Mouse (Mus musculus): ENCODE measurements around the gene Chst10. TPM values are rescaled to one million over a fixed set of nuclear protein-coding genes. Genes with fewer than 3 reads are reported as not detected.

Gene Chst10
- 45.9 and 46.6 TPM in 2 replicates for polyA plus RNA-seq (2015; fragmentation: Nextera tagmentation; extraction: Ambion mirVana)

DNA sequence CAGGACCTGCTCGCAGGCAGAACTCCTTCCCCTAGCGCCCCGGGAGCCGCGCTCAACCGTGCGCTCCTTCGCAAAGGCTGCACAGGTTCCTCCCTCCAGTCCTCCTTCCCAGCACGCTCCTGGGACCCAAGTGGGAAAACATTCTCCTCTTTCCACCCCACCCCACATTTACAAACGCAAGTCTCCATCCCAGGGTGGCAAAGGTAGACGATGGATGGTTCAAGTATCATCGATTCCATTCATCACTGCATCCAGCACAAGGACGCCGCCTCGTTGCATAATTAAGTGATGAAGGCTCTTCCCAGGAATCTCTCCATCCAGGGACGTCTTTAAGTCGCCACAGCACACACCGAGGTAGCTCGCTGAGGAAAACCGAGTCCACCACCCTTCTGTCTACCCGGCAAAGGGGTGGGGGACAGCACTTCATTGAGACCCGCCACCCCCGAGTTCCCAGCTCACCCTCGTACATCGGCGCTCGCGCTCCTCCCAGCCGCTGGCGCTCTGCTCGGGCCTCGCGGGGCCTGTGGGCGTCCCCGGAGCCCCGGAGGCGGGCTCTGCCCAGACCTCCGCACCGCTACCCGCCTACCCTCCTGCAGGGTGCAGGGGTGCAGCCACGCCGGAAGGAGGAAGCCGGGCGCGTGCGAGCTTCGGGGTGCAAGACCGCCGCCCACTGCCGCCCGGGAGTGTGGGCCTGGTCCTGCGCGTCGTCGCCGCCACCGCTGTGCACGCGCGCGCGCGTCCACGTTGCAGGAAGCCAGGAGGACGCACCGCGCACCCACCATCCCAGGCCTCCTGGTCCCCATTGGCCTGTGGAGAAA lies at the start of gene Chst10:
Chst10 (minus strand) TSS at position 731 of the 818 bp plus-strand sequence.
- H3K27me3 ChIP-seq = no peaks in the 10 kb centered on the region
- H3K4me1 ChIP-seq (replicated peaks) = peaks cover 36% of the 10 kb centered on the region
- H3K36me3 ChIP-seq = peaks cover 10% of the 10 kb centered on the region; the same call in 1 of the 2 replicates
- WGBS = under 1% methylated on average over 67 of the region's 67 CpGs
- peak within 1 kb of the TSS; percentile 69 for H3K4me2 ChIP-seq (replicated peaks)
- H3K27ac ChIP-seq = peak within 1 kb of the TSS; percentile 91
- H3K4me3 ChIP-seq (replicated peaks) = peak within 1 kb of the TSS; percentile 75
- peak; percentile 95 for ATAC-seq
- no peaks in the 10 kb centered on the region for H3K9me3 ChIP-seq
- H3K9ac ChIP-seq (replicated peaks) = peak within 1 kb of the TSS; percentile 86

- no peak for ATAC-seq
Measured at GRCm38 (mm10) chr1:38939608-38940007, 41.6 kb upstream of the Chst10 start.

DNA sequence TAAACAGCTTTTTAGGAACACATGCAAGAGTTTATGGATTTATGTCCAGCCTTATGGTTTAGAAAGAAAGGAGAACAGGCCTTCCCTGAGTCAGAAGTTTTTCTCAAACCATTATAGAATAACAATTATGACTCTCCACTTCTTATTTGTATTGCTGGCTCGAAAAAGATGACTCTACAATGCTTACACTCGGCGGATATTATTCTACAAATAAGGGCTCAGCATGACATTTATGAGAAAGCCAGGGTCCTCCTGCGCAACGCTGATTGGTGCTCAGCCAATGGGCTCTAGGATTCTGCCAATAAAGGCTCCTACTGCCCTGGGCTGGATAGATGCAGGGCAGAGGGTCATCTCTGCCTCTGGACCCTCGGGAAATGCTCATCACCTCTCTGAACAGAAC lies 40.9 kb upstream of the Chst10 start, which contains the start of gene Nms:
Nms (plus strand) TSS at position 301 of the 400 bp plus-strand sequence.
- no peaks in the 10 kb centered on the region for H3K27me3 ChIP-seq
- no peaks in the 10 kb centered on the region for H3K36me3 ChIP-seq
- WGBS = 71% methylated on average over 6 of the region's 6 CpGs
- no peak within 1 kb of the TSS for H3K27ac ChIP-seq
- no peaks in the 10 kb centered on the region for H3K4me1 ChIP-seq (replicated peaks)
- no peaks in the 10 kb centered on the region for H3K9me3 ChIP-seq
- H3K4me3 ChIP-seq (replicated peaks) = no peak within 1 kb of the TSS
- H3K4me2 ChIP-seq (replicated peaks) = no peak within 1 kb of the TSS
- ATAC-seq = no peak
- H3K9ac ChIP-seq (replicated peaks) = no peak within 1 kb of the TSS

More at GRCm38 (mm10) chr1:38939608-38940007, 41.6 kb upstream of the Chst10 start:
- no peaks in the 10 kb centered on the region for H3K36me3 ChIP-seq
- H3K27me3 ChIP-seq = no peaks in the 10 kb centered on the region
- no peaks in the 10 kb centered on the region for H3K4me1 ChIP-seq (replicated peaks)
- H3K4me2 ChIP-seq (replicated peaks) = no peak overlapping the region
- H3K9me3 ChIP-seq = no peaks in the 10 kb centered on the region
- no peak overlapping the region for H3K4me3 ChIP-seq (replicated peaks)
- no peak overlapping the region for H3K27ac ChIP-seq
- H3K9ac ChIP-seq (replicated peaks) = no peak overlapping the region
- WGBS = 4% methylated on average over 5 of the region's 5 CpGs

DNA sequence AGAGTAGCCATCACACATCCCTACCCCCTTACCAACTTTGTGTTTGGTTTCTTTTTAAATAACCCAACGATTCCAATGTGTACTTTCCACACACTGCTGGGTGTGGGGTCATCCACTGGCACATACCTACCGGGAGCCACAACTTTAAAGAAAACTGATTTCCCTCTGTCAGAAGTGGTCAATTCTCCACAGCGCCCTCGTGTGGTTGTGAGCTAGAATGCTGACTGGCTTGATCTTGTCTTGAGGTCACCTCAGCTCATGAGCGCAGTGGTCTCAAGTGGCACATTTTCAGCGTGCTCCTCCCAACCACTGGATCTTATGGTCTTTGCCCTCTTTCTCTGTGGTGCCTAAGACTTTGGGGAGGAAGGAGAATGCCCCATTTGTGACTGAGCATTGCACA lies 38.8 kb upstream of the Chst10 start:
- WGBS = 22% methylated on average over 6 of the region's 6 CpGs
- H3K27me3 ChIP-seq = no peaks in the 10 kb centered on the region
- no peak overlapping the region for H3K4me3 ChIP-seq (replicated peaks)
- H3K36me3 ChIP-seq = no peaks in the 10 kb centered on the region
- no peaks in the 10 kb centered on the region for H3K4me1 ChIP-seq (replicated peaks)
- H3K9me3 ChIP-seq = no peaks in the 10 kb centered on the region
- no peak for ATAC-seq
- no peak overlapping the region for H3K4me2 ChIP-seq (replicated peaks)
- H3K27ac ChIP-seq = no peak overlapping the region
- H3K9ac ChIP-seq (replicated peaks) = no peak overlapping the region

DNA sequence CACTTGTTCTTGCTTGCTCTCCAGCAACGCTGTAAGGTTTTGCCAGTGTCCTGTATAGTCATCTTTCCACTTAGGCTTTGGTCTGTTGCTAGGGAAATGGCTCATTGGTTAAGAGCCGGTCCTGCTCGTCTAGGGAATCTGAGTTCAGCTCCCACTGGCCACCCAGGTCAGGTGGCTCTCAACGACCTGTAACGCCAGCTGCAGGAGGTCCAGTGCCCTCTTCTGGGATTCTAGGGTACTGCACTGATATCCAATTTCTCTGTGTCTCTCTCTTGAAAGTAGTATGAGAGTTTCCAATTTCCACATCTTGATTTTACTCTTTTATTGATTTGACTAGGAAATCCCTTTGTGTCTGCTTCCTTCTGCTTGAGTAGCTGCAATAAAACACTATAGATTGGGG lies 36.7 kb upstream of the Chst10 start:
- no peak overlapping the region for H3K9ac ChIP-seq (replicated peaks)
- H3K27ac ChIP-seq = no peak overlapping the region
- H3K36me3 ChIP-seq = no peaks in the 10 kb centered on the region
- no peak overlapping the region for H3K4me2 ChIP-seq (replicated peaks)
- no peak overlapping the region for H3K4me3 ChIP-seq (replicated peaks)
- H3K4me1 ChIP-seq (replicated peaks) = no peaks in the 10 kb centered on the region
- no peak for ATAC-seq
- H3K9me3 ChIP-seq = no peaks in the 10 kb centered on the region
- 28% methylated on average over 5 of the region's 5 CpGs for WGBS
- H3K27me3 ChIP-seq = no peaks in the 10 kb centered on the region

- no peak overlapping the region for H3K4me3 ChIP-seq (replicated peaks)
- H3K4me2 ChIP-seq (replicated peaks) = no peak overlapping the region
- H3K9ac ChIP-seq (replicated peaks) = no peak overlapping the region
- no peaks in the 10 kb centered on the region for H3K4me1 ChIP-seq (replicated peaks)
- H3K36me3 ChIP-seq = no peaks in the 10 kb centered on the region
- H3K27me3 ChIP-seq = no peaks in the 10 kb centered on the region
- 66% methylated on average over 8 of the region's 8 CpGs for WGBS
- no peaks in the 10 kb centered on the region for H3K9me3 ChIP-seq
- no peak overlapping the region for H3K27ac ChIP-seq
- ATAC-seq = no peak
Measured at GRCm38 (mm10) chr1:38930767-38931166, 32.8 kb upstream of the Chst10 start.

DNA sequence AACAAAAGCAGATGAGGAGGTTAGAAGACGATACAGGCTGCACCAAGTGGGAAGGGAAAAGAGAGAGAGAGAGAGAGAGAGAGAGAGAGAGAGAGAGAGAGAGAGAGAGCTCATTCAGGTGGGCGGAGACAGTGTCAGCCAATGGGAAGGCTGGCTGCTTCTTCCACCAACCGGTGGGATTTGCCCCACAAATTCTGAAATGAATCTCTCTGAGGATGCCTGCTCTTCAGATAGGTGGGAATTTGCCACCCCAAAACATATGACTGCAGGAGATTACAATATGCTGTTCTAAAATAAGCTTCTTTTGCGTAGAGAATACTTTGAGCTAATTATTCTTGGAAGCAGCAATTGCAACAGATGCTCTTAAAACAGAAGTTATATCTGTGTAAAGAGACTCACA lies 31.5 kb upstream of the Chst10 start:
- no peak for ATAC-seq
- Histone ChIP-seq H3K27me3 (no peaks in the 10 kb centered on the region), H3K9me3 (no peaks in the 10 kb centered on the region), H3K27ac (no peak overlapping the region), H3K4me1 (replicated peaks) (no peaks in the 10 kb centered on the region), H3K4me3 (replicated peaks) (no peak overlapping the region), H3K9ac (replicated peaks) (no peak overlapping the region), H3K36me3 (no peaks in the 10 kb centered on the region), H3K4me2 (replicated peaks) (no peak overlapping the region)
- WGBS = 75% methylated on average over 4 of the region's 4 CpGs

DNA sequence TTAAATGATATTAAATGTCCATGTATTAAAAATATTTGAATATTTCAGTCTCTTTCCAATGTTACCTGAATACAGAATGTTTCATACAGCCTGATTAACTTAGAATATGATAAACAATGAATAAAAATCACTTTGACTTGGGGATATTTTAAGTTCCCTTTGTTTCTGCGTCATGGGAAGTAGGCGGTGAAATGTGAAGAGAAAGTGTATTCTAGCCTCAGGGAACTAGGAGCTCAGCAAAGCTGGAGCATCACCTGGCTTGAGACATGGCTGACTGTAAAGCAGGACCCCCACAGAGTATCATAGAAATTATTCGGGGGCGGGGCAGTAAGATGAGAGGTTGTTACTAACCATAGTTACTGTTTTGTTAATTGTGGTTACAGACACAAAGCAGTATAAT lies 31.0 kb upstream of the Chst10 start:
- Histone ChIP-seq H3K36me3 (no peaks in the 10 kb centered on the region), H3K4me2 (replicated peaks) (no peak overlapping the region), H3K9me3 (no peaks in the 10 kb centered on the region), H3K27ac (no peak overlapping the region), H3K27me3 (no peaks in the 10 kb centered on the region), H3K4me1 (replicated peaks) (no peaks in the 10 kb centered on the region), H3K9ac (replicated peaks) (no peak overlapping the region), H3K4me3 (replicated peaks) (no peak overlapping the region)
- WGBS = 83% methylated on average over 4 of the region's 4 CpGs
- no peak for ATAC-seq

DNA sequence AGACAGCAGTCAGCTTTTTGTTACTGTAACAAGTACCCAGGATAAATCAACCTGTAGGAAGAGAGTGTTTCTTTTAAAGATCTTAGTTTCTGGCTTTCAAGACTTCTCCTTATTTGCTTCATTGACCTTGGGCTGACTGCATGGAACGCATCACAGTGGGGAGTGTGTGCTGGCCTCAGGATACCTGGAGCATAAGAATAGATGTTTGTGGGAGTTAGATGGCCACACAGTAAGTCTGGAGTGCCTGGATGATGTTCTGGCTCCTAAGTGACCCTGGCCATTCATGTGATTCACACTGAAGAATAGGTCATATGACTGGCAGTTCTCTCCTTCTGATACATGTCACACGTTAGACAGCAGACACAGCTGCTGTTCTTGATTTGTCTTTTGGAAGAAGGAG lies 6.0 kb upstream of the Chst10 start:
- H3K27ac ChIP-seq = no peak overlapping the region
- no peaks in the 10 kb centered on the region for H3K36me3 ChIP-seq
- no peaks in the 10 kb centered on the region for H3K9me3 ChIP-seq
- WGBS = 72% methylated on average over 2 of the region's 2 CpGs
- H3K27me3 ChIP-seq = no peaks in the 10 kb centered on the region
- H3K4me3 ChIP-seq (replicated peaks) = no peak overlapping the region
- no peaks in the 10 kb centered on the region for H3K4me1 ChIP-seq (replicated peaks)
- H3K9ac ChIP-seq (replicated peaks) = no peak overlapping the region
- ATAC-seq = no peak
- H3K4me2 ChIP-seq (replicated peaks) = no peak overlapping the region

GRCm38 (mm10) chr1:38902571-38902970 lies 4.6 kb upstream of the Chst10 start:
- Histone ChIP-seq H3K4me1 (replicated peaks) (peaks cover 4% of the 10 kb centered on the region; the same call in 1 of the 2 replicates), H3K9ac (replicated peaks) (no peak overlapping the region), H3K9me3 (no peaks in the 10 kb centered on the region), H3K4me2 (replicated peaks) (no peak overlapping the region), H3K27me3 (no peaks in the 10 kb centered on the region), H3K27ac (no peak overlapping the region), H3K4me3 (replicated peaks) (no peak overlapping the region), H3K36me3 (no peaks in the 10 kb centered on the region)
- ATAC-seq = no peak
- 72% methylated on average over 5 of the region's 5 CpGs for WGBS

GRCm38 (mm10) chr1:38893081-38893480 lies 4.9 kb downstream of the Chst10 start:
- Histone ChIP-seq H3K4me2 (replicated peaks) (no peak overlapping the region), H3K9me3 (no peaks in the 10 kb centered on the region)

GRCm38 (mm10) chr1:38891444-38891843 lies 6.5 kb downstream of the Chst10 start:
- no peak for ATAC-seq
- peaks cover 25% of the 10 kb centered on the region for H3K4me1 ChIP-seq (replicated peaks)
- no peaks in the 10 kb centered on the region for H3K27me3 ChIP-seq
- H3K9ac ChIP-seq (replicated peaks) = no peak overlapping the region
- no peaks in the 10 kb centered on the region for H3K9me3 ChIP-seq
- no peak overlapping the region for H3K4me2 ChIP-seq (replicated peaks)
- 91% methylated on average over 5 of the region's 5 CpGs for WGBS
- no peak overlapping the region for H3K27ac ChIP-seq
- no peak overlapping the region for H3K4me3 ChIP-seq (replicated peaks)
- H3K36me3 ChIP-seq = peaks cover 22% of the 10 kb centered on the region

More at GRCm38 (mm10) chr1:38893081-38893480, 4.9 kb downstream of the Chst10 start:
- Histone ChIP-seq H3K27ac (peak overlapping the region; percentile 78), H3K27me3 (no peaks in the 10 kb centered on the region), H3K9ac (replicated peaks) (peak overlapping the region; percentile 28; the same call in 1 of the 2 replicates), H3K4me1 (replicated peaks) (peaks cover 34% of the 10 kb centered on the region), H3K4me3 (replicated peaks) (no peak overlapping the region), H3K36me3 (peaks cover 22% of the 10 kb centered on the region)
- 66% methylated on average over 5 of the region's 5 CpGs for WGBS
- no peak for ATAC-seq
